Mouse (Mus musculus): Measurements from ENCODE around the gene Gnaz.

DNA sequence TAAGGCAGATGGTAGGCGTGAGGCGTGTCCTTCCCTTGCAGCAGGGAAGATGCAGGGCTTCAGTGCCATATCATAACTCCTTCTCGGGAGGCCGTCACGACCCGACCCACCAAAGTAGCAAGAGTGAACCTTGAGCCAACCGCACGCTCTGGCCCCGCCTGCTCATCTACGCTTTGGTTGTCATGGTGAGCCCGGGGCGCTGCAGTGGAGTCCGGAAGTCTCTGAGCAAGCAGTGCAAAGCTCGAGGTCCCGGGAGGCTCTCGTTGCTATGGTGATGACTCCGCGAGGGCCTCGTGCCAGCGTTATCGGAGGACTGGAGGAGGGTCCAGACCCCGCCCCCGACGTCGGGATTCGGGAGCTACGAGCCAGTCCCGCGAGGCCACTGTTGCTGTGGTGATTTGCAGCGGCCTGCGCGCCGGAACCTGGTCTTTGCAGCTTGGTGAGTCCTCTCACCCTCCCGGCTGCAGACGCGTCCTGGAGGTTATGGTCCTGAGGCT is 70.0 kb downstream of the Gnaz start, which contains the start of gene Rab36:
- TF ChIP-seq EP300 (IDR thresholded peaks at IDR 0.05) (no peak), CTCF (IDR thresholded peaks at IDR 0.05) (no peak)

Data from lung, postnatal 0 days (tissue).